Mouse (Mus musculus) cerebellum, adult 11 months (tissue): Measurements from ENCODE around the gene Plekho2.

Experiments used
- DNase-seq: peaks from one replicate; pipeline ENCODE4 v3.0.0; 2022

Plekho2 gene

DNA sequence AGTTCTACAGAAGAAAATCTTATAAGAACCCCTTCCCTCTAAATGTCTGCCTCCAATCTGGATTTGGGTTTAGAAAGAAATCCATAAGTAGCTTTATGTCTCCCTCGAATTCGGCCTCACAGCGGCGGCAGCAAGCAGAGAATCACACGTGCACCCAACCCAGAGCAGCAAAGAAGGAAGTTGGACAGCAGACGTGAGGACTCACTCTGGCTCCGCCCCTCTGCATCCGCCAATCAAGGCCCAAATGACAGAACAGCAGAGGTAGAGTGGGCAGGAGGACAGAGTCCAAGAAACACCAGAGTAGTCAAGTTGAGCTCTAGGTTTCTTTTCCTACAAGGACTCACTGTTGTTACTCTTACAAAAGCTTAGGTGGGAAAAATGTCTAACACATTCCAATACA is 3.2 kb upstream of the Plekho2 start:
- no peak for DNase-seq

DNA sequence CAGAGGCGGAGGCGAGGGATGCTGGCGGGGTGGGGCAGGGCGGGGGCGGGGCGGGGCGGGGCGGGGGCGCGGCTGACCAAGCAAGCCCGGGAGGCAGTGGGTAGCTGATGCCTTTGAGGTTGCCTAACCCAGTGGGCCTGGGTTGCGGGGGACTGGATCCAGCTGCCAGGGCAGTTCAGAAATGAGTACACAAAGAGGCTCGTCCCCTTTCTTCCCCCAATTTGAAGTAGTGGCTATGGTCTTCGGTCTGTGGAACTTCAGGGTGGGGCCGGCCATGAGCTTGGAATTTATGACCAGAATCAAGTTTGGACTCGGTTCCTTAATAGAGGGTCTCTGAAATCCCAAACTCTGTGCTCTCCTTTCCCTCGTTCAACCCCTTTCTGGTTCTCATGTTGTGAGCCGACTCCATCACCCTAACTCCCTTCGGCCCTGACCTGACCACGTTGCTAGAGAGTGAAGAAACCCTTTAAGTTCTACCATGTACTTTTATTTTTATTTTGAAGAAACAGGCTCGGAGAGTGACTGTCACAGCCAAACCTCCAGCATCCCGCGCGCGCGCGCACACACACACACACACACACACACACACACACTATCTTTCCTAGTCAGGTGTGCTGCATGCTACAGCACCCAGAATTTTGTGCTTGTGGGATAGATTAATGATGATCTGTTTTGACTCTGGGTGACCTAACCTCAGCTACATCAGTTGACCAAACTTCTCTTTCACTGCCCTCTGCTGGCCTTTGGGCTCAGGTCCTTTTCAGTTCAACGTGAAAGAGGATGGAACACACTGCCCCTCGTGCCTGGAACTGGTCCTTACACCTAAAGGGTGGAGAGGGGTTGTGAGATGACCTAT is 789 bp upstream of the Plekho2 start:
- peak; percentile 71 for DNase-seq

DNA sequence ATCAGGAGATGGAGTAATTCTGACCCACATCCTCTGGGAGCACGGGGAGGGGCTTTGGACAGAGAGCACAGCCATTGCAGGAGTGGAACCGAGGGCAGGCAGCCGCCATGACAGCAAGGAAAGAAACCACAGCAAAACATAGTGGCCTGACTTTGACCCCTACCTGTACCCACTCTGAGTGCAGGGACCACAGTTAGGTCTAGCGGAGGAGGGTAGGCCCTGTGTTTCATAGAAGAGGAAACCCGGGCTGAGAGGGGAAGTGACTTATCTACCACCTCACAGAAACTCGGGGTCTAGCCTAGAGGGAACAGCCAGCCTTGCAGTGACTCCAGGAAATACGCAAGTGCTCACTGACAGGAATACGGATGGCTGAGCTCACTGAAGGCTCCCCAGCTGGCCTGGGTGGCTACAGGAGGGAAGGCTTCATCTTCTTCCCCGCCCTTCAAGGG is 1.0 kb downstream of the Plekho2 start:
- DNase-seq, result no peak

DNA sequence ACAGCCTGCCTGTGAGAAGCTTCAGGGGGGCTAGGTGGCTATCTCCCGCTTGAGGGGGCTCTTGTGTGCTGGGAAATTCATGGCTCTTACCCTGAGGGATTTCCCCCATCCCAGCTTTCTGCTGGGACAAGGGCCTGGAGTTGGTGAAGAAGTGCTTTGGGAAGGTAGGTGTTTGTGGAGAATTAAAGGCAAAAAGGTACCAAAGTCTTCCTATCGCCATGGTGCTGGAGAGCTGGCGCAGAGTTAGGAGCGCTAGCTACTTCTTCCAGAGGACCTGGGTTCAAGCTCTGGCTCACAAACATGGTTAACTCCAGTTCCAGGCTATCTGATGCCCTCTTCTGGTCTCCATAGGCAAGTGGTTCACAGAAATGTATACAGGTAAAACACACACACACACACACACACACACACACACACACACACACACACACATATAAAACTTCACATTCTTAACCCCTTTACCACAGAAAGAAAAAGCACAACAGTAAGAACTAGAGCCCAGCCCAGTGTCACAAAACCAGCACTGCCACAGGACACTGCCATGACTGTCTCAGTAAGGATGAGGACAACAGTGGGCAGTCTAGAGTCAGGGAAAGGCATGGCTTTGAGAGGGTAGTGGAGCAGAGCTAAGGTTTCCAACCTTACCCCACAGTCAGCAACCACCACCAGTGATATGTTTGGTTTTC is 2.2 kb downstream of the Plekho2 start:
- no peak for DNase-seq

DNA sequence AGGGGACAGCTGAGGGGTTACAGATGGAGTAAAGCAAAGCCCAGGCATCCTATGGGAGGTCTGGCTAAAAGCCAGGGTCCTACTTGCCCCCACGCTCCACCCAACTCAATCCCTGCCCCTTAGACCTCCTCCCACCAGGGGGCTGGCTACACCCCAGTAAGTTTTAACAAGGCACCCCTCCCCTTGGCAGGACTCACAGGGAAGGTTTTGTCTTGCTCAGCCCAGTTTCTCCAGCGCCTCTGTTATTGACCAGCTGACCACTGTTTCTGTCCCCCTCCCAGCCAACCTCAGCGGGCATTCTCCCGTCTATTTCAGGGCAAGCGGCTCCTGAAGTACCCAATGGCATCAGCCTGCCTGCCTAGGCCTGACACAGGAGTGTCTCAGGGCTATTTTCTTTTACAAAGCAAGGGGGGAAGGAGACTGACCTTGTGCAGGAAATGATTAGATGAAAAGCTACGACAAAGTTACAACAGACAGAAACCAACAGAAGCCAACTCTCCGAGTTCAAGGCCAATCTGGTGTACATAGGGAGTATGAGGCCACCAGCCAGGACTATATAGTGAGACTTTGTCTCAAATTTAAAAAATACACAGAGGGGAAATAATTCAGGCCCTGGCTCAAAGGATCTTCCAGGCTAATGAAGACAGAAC is 2.9 kb downstream of the Plekho2 start:
- DNase-seq, result peak; percentile 20

DNA sequence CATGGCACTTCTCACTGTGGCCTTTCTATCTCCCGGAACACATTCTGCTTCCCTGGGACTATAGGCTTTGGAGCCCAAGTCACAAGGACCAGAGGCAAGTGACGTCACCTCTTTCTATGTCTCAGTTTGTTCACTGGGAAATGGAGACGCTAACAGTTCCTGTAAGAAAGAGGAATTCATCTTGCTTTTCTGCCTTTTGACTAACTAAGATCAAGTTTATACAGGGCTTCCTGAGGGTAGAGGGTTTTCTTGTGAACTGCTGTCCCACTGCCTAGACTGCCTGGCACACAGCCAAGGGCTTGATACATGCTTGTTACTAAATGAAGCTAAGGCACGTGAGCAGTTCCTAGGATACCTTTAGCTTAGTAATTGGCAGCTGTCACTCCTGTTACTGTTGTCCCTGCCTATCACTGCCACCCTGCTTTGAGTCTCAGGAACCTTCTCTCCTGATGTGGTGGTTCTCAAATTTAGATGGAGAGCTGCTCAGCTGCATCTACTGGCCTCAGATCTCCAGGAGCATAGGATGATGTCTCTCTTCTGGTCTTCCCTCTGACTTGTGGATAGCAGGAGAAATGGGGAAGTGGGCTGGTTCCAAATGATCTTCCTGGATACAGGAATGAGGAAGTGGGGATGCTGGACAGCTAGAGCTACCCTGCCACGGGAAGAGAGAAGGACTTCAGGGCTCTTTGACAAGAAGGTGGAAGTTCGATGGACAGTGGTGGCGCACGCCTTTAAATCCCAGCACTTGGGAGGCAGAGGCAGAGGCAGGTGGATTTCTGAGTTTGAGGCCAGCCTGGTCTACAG is 4.2 kb downstream of the Plekho2 start:
- DNase-seq, result no peak

DNA sequence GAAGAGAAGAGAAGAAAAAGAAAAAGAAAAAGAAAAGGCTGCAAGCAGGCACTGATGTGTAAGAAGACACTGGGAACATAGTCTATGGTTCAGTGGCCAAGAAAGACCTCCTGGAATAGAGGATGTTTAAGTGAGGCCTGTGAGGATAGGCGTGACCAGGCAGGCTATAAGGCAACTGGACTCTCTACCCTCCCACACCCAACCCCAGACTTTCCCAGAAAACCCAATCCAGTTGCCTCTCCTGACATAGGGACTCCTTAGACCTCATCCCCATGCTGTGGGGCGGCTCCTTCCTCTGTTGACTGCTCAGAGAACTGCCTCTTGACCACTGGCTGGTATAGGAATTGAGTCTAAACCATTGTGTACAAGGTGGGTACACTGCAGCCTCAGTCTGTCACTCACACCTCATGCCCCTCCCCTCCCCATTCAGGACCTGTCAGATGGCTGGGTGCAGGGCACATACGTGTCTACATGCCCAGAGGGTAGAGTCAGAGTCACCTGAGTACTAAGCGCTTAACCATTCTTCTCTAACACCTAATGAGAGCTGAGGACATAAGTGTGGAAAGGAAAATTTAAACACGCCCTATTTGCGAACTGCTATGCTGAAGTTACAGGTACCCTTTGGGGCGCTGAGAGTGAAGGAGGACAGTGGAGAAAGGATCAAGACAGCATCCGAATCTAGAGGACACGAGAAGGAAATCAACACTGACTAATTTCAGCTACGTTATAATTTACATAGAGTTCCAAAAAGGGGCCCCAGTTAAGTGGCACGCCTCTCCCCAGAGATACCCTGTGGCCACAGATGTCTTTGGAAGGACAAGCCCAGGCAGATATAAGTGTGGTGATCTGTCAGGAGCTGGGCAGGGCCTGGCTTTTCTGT is 5.1 kb downstream of the Plekho2 start:
- no peak for DNase-seq

DNA sequence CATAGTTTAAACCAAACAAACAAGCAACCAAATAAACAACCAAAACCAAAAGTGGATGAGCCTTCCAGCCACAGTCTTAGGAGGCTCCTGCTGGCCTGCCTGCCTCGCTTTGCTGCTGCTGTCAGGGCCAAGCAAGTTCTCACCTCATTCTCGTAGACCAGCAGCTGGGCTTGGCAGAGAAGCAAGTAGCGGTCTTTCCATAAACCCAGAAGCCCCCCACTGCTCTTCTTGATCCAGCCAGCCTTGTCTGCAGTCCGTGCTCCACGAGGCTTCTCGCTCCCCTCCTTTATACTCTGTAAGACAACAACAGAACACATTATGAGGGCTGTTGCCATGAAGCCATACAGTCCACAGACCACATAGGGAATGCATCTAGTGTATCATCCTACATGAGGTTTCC is 7.0 kb downstream of the Plekho2 start:
- no peak for DNase-seq

DNA sequence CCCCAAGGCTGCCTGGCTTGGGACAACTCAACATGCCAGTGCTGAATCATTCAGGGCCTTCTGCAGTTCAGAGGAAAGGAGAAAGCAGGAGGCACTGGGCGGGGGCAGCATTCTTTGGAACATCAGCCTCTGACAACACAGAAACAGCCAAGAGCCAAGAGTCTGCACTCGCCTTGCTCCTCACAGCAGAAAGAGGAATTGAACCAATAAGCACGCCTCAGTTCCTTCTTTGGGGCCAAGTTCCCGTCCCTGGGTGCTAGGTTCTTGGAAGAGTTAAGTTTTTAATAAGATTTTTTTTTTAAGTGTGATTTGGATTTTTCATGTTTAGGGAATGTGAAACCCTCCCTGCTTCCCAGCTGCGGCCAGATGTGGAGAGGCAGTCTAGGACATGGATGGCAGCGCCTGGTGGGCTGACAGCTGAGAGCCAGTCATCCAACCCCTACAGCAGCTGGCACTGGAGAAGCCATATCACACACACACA is 10.3 kb downstream of the Plekho2 start:
- DNase-seq, result no peak

DNA sequence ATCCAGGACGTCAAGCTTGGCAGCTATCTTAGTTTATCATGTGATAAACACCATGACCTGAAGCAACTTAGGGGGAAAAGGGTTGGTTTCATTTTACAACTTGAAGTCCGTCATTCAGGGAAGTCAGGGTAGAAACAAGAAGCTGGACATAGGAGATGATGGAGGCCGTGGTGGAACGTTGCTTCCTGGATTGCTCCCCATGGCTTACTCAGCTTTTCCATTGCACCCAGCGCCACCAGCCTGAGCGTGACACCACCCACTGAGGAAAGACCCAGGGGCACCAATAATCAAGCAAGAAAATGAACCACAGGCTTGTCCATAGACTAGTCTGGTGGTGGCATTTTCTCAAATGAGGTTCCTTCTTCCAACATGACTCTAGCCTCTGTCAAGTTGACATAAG is 11.1 kb downstream of the Plekho2 start:
- DNase-seq, result no peak

DNA sequence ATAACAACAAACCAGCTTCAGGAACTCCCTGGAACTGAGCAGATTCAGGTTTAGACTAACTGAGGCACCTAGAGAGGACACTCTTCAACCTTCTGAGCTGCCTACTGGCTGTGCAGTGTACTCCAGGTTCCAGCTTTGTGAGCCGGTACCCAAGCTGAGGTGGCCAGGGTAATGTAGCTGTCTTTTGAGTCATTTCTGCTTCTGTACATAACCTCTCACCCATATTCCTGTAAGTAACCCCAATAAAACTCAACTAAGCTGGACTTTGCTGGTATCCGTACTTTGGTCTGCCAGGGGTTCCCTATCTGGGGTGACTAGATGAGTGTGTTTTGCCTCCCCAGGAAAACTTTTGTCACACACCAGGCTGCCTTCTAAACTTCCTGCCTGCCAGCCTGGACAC is 15.1 kb downstream of the Plekho2 start:
- DNase-seq, result no peak

DNA sequence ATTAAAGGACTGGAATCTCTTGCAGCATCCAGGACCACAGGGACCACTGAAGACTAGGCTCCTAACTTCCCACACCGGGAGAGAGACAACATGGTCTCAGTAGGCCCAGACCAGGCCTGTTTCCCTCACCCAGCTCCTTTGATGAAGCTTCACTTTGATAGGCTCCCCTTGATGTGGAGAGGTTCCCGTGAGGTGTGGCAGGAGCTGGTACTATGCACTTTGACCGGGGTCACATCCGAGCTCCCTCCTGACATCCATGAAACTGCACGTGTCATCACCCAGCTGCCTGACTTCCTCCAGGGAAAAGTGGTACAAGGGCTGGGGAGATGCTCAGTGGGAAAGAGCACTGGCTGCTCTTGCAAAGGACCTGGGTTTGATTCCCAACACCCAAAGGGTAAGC is 16.8 kb downstream of the Plekho2 start:
- no peak for DNase-seq

DNA sequence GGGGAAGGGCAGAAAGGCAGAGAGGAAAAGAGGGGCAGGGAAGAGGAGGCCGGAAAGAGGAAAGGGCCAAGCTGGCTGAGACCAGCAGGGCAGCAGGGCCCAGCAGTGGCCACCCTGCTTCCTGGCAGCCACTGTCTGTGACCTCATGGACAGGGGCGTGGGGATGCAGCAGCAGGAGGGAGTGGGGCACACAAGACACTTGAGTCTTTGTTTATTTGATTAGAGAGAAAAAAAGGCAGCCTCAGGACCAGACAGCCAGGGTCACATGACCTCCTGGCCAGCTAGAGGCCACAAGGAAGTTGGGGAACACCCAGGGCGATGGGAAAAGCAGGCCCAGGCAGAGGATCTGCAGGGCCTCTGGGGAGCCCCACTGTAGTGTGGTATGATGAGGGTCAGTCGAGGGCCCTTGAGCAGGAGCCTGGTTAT is 17.7 kb downstream of the Plekho2 start:
- peak; percentile 33 for DNase-seq

DNA sequence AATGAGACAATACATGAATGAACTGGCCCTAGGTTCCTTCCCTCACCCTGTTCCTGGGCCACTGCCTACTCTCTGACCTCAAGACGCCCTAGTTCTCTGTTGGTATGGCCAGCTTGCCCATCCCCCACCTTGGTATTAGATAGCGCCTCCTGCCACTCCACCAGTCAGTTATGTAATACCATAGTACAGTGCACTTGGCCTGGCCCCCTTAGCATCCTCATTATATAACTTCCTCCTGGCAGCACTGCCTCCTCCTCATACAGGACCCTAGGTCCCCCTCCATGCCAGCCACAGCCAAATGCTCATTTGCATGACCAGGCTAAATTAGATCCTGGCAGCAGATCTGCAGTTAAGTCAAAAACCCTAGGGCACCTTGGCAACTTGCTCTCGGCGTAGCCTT is 18.8 kb downstream of the Plekho2 start:
- peak; percentile 18 for DNase-seq

DNA sequence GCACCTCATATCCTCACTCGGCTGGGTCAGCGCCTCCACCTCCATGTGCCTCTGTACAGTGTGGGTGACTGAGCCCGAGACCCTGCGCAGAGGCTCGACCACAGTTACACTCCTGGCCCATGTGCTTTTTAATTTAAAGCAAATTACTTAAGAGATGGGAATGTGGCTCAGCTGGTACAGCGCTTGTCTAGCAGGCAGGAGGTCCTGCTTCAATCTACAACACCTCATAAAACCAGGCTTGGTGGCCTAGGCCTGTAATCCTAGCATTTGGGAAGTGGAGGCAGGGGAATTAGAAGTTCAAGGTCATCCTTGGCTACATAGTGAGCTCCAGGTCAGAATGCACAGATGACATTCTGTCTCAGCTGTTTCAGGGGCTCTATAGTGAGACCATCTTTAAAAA is 21.0 kb downstream of the Plekho2 start:
- DNase-seq, result no peak

DNA sequence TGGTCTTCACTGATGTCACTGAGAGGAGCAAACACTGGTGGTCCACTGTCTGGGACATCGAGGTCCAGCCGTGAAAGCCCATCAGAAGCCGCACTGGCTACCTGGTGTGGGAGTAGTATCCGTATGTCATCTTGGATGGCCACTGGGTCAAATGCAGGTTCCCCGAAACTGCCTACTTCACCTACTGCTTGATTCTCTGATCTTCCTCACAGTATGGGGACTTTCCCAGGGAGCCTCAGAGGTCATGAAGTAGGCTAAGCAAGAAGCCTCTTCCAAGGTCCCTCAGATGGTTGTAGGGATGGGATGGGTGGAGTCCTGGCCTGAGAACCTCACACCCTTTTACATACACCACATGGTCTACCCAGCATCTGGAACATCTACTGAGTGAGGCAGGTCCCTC is 22.9 kb downstream of the Plekho2 start:
- no peak for DNase-seq

DNA sequence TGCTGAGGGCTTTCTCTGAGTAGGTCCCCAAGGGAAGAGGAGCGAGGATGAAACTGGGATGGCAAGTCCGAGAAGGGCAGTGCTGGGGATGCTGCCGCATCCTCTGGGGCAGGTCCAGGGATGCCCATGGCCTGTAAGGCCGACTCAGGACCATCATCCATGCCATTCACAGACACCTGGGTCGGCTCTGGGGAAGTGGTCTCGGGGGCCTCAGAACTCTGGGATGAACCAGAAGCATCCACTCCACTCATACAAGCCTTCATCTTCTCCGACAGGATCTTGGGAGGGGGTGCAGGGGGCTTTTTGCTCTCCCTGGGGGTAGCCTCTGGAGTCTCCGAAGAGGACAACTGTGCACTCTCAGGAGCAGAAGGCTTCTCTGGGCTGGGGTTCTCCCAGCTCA is 23.5 kb downstream of the Plekho2 start:
- DNase-seq, result no peak

DNA sequence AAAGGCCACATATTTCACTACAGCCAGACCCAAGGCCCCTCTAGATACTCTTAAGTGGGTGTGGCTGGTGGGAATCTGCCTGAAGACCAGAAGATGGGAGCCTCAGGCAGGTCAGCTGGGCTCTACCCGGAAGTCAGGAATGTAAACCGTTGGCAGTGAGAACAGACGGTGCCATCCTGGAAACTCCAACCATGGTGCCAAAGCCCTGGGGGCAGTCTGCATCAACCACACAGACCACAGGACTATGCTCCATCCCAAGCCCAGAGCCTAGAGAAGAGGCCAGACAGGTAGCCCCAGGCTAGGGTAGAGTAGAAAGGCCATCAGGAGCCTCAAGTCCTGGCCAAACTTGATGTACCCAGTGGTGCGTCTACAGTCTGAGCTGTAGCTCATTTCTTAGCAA is 24.2 kb downstream of the Plekho2 start:
- no peak for DNase-seq

DNA sequence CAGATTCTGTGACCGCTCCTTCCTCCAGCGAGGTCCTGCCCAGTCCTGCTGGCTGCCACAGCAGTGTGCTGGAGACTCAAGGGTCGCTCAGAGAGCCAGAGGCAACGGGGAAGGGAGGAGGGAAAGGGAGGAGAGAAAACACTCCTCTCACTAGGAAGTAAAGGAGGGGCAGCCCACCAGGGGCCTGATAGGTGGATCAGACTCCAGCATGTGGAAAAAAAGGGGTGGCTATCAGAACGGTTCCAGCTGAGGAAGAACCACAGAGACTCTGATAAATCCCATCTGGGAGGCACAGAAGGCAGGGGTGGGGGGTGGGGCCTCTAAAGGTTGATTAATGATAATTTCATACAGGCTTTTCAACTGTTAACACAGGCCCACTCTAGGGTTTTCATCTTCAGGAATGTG is 24.8 kb downstream of the Plekho2 start:
- no peak for DNase-seq

DNA sequence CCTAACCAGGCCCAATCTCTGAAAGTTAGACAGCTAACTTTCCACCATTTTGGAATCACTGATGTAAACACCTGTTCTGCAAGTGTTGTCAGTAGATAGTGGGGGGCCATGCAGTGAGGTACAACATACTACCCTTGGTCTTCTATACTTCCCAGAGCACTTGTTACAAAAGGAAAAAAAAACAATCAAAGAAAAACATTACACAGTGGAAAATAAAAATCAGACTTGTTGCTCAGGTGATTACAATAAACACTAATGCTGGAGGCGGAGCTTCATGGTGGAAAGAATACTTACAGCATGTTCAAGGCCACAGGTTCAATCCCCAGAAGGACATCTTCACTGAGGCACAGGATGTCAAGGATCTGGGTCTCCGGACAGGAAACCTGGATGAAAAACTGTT is 27.1 kb downstream of the Plekho2 start:
- no peak for DNase-seq

DNA sequence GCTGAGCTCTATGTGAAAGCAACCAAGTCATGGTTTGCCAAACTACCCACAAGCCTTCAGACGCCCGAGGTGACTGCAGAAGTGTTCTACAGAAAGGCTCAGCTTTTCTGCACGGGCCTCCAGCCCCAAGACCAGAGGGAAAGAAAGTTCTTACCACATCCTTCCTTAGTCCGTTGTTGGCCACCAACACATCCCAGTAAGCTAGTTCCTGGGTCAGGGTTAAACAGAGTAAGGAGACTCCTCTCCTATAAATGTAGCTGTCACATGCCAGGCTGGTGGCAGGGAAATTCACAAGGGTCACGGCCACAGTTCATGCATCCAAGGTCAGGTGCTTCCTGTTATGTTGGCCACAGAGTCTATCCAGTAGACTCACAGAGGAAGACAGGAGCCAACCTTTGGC is 27.7 kb downstream of the Plekho2 start:
- no peak for DNase-seq

DNA sequence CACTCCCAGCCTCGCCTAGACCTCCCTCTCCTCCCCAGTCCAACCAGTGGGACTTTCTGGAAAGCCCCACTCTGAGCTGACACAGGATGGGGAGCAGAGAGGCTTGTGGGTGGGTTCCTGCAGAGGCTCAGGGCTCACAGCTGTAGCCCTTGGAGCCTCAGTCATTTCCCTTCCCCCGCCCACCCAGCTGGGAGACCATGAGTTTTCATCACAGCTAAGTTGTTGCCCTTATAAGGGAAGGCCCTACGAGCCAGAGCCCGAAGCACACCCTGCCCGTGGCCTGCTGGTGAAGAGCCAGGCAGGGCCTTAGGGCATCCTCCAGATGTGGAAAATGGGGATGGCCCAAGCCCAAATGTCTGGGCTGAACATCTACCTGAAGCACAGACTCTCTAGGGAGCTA is 28.8 kb downstream of the Plekho2 start:
- DNase-seq, result no peak
